Mouse (Mus musculus): ENCODE results near the gene Bnc2.

The Bnc2 gene

DNA sequence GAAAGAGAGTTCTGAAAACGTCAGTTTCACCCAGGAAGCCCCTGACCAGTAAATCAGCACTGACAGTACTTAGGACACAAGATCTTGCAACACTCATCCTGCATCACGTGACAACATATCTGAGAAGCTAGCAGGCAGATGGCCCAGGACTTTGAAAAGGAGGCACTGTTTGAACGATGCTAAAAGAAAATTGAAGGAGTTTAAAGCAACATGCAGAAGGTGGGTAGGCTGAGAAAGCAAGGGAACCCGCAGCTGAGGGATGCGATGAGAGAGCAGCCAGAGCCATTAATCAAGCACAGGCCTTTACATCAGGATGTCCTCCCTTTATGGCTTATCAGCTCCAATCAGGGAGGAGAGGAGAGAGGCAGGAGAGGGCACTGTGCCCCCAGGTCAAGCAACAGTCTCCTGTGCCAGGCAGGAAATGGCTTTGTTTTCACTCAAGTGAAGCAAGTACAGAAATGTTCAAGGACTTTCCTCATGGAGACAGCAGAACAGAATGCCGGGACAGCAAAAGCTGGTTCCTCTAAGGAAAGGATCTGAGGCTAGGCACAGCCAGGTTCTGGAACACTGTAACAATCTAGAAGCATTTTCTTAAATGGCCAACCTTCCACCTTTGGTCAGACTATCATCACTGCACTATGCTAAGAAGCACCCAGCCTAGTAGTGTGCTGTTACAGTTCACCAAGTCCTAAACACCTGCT is 267.6 kb downstream of the Bnc2 start:
- no peak for DNase-seq

DNA sequence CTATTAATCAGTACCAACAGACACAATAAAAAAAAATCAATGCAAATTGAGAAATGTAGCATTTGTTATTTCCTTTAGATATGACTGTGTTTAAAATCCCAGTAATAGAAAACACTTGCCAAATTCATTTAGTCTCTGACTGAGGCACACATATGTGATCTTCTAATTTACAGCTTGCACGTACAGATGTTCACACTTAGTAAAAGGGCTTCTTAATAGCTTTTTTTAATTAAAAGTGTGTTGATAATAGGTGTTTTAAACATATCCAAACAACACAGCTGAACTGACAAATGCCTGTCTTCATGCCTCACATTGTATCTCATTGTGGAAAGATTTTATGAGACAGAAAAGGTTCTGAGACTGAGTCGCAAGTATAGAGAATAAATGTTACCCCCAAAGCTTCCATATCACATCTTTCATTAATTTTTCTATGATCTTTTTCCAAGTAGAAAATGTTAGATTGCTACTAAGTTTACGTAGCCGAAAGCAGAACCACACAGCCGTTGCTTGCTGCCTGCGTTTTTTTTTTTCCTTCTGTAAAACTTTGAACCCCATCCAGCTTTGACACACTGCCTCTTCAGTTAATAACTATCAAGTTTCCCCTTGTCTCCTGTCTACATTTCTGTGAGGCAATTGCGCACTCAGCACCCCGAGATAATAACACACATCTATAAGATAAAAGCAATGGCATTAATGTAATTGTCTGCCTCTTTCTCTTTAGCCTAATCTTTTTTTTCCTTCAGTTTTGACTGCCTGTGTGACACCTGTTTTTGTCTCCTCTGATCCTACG is 271.5 kb downstream of the Bnc2 start:
- no peak for DNase-seq

DNA sequence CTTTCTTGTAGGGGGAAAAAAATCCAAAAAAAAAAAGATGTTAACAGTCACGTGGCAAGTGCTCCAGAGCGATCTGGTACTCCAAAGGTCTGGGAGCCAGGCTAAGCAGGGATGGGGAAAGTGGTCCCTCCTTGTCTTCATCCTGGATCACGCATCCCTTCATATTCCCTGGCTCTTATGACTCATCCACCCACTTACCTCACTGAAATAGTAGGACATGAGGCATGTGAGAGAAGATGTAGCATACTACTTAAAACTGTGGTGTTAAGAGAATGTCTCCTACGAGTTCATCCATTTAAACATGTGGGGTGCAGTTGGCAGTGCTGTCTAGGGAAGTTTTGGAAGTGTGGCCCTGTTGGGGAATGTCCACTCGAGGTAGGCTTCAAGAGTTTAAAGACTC is 286.1 kb downstream of the Bnc2 start:
- DNase-seq = no peak

DNA sequence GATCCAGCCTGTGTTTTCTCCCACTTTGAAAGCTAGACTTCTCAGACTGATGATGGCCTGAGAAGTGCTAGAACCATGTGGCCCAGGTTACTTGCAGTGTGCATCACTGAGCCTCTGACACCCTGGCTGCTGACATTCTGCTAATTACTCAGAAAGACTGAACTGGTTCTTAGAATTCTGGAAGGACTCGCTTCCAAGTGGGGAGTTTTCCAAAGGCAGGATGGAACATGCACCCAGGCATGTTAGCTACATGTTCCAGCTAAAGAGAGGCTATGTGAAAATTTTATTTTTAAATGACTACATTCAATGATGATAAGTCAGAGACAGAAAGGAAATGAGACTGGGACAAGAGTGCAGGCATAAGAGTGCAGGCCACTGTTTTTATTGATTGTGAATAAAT is 289.9 kb downstream of the Bnc2 start:
- no peak for DNase-seq

DNA sequence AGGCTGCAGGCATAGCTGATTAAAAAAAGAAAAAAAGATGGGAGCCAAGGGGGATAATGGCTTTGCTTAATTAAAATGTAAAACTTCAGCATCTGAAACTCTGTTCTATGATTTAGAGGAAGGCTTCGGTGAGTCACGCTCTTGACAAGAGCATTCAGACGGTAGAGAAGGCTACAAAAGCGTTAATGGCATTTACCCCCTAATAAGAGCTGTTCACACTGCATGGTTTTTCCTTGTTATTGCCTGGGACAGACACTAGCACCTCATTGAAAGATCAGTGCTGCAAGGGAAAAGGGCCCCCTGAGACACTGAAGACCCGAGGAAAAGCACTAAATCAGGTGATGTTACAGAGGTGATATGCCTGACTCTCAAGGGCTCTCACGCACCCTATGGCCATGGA is 295.8 kb downstream of the Bnc2 start:
- DNase-seq = no peak

DNA sequence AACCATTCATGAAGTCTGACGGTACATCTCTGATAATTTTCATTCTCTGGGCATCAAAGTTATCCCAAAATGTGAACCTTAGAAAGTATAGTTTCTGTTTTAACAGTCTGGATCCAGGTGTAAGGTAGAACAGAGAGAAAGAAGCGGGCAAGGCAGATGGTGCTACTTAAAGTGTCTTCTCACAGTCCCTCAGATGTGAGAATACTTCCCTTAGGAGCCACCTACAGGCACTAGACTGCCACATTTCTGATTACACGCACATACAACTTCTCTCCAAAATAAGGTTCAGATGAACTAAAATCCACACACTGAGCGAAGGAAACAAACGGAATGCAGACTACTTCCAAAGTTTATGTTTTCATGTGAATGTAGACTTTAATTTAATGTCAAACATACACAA is 297.6 kb downstream of the Bnc2 start:
- no peak for DNase-seq

DNA sequence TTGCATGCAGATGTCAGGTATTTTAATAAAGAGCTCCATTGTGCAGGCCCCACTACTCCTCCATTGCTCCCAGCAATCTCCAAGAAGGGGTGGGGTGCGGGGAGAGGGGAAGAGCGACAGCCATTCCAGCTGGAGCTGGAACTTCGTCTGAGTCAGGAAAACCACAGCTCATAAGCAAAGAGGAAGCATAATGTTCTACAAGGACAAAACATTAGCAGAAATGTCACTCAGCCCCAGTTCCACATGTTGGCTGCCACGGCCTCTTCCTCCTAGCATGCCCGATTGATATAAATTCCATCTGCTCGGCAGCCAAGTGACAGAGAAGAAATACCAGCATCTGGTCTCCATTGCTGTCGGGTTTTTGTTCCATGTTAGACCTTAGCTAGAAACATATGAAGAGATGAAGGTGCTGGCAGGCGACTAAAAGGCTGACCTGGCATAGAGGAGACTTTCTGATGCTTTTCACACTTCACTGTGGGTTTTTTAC is 312.7 kb downstream of the Bnc2 start:
- no peak for DNase-seq

DNA sequence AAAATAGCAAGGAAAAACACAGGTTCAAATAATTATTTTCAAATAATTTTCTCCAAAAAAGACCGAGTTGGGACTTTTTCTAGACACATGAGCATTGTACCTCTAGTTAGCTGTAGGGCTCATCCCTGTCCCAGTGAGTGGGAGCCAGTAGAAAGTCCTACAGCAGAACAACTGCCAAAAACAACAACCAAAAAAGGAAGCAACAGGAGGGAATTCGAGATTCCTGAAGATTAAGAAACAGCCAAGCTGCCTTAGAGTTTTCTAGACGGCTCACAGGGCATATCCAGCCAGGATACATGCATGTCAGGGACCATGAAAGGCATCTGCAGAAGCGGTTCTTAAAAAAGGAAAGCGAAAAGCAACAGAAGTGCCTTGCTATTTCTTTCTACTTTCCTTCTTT is 313.9 kb downstream of the Bnc2 start:
- no peak for DNase-seq

DNA sequence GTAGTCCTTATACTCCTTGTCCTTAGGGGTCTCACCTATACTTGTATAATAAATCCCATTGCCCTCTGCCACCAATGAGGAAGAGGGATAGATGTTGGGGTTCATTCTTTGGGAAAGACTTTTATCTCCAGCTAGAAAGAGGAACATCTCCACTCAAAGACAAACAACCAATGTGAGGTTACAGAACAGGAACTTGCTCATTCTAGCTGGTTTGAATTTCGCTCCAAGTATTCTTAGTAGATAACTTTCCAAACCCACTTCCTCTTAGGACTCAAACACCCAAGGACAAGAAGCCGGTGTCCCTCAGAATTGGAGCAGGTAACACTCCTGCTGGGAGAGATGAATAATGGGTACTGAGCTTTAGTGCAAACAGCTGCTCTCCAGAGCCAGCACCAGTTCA is 315.1 kb downstream of the Bnc2 start:
- DNase-seq = no peak

DNA sequence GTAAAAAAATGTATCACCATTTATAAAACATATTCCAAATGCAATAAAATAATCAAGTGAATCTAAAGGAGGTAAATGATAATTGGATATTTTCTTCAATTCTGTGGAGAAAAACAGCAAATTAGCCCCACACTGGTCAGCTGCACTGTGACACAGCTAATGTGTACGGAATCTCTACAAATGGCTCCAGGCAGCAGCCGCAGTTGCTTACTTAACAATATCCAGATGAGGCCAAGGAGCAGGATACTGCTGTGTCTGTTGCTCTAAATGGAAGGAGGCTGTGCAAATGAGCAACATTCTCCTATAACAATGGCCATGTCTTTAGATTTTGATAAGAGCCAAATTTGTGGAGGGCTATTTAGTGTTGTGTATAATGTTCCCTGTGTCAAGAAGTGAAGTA is 316.9 kb downstream of the Bnc2 start:
- no peak for DNase-seq

DNA sequence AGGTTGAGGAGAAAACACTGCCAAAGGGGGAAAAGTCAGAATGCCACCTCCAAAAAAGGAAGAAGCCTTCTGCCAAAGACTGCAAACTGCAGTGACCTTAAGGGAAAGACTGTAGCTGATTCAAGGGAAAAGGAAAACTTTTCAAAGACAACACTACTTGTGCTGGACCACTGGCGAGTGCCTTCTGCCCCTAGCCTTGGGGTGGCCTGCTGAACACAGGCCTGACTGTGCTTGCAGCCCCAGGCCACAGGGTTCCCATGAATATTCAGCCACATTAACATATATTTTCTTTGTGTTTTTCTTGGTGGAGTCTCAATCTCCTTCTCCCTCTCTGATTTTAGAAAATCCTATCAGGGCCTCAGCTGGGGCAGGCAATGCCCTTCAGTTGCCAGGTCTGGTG is 317.7 kb downstream of the Bnc2 start:
- DNase-seq = no peak

DNA sequence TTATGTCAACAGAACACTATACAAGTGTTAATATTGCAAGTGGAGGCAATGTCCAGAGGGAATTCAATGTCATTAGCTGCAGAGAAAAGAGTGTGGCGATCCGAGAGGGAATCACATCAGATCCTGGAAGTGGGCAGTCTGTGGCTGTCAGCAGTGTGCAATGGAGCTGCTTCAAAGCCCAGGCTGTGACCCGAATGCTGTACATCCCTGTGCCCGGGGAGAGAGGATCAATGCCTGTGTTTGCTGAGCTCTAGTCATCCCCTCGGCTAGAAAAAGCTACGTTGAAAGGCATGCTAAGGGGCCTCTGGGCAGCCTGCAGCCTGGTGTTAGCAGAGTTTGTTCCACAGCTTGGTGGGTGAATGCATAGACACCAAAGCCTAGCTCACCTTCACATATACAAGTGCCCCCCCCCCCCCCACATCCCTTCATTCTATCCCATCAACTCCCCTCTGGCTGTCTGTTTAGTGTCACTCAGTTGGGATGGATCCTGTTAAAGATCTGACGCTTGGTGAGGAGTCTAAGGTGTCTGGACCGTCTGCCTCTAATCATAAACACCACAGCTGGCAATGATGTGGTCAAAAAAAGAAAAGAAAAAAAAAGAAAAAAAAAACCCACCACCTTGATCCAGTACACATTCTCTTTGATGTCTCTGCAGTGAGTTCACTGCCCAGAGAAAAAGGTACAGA is 318.5 kb downstream of the Bnc2 start:
- DNase-seq = no peak

DNA sequence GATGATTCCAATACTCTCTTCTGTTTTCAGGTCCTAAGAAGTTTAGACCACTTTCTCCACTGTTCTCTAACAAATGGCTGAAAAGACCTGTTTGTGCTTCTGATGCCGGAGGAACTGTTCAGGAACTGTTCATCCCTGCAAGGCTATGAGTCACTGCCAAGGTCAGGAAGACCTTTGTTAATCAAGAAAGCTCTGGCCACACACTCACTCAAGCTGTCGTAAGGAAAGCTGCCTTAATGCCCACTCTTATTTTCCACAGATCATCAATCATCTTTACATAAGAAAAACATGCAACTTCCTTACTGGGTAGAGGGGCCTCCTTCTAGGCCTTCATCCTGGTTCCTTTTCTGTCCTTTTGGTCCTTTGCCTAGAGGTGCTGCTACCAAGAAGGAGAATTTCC is 322.4 kb downstream of the Bnc2 start:
- DNase-seq = no peak

DNA sequence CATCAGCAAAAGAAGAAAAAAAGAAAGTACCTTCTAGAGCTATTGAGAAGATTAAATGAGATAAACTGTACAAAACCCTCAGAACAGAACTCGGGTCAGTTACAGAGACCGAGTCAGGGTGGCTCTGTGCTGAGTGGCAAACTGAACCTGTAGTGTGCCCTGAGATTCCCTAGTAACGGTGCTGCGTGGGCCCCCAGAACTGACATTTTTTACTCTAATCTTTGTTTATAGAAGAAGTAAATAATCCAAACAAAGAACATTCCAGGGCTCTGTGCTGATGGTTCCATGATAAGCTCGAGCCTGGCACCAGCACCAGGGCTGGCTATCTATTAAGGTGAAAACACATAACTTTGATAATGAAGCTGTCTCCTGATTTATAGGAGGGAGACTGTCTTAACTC is 325.5 kb downstream of the Bnc2 start:
- no peak for DNase-seq

DNA sequence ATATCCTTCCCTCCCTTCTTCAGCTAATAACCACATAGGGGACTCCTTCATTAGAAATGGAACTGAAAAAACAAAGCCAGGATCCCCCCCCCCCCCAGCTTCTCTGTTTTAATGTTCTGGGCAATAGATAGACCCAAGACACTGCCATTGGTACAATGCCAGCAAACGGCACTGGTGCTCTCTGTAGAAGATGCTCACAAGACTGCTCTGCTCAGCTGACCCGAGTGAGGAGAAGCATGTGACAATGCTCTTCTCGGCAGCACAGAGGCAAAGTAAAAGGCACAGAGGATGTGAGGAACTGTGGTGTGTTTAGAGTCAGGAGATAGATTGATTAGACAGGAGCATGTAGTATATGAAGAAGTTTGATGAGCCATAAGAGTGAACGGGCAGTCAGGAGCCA is 335.9 kb downstream of the Bnc2 start:
- DNase-seq = no peak

DNA sequence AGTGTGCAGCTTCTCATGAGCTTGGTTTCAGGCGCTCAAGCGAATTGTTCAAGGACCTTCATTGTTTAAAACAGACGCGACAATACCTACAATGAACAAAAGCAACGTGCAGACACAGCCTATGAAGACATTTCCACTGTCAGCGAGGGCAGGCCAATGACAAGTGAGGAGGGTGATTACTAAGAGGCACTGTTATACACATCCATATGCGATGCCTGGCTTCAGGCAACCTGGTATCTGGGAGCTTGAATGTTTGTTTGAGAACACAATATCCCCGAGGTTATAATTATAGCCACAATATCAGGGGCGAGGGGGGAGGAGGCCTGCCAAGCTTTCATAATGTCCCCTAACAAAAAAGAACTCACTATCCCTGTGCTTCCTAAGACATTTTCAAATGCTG is 343.1 kb downstream of the Bnc2 start:
- DNase-seq = no peak

DNA sequence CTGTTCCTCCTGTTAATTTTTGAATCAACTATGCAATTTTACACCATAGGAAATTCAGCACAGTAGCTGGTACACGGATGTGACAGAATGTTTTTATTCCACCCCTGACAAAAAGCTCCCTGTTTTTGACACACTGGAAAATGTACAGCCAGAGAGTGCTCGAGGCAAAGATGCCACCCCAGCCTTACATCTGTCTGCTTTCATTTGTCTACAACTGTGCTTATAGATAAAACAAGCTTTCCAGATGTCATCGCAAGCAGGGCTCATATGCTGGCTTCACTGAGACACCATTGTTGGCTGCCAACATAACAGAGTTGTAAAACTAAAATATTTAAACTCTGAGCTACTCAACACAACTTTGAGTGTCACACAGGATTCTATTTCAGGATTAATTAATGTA is 343.6 kb downstream of the Bnc2 start:
- no peak for DNase-seq

DNA sequence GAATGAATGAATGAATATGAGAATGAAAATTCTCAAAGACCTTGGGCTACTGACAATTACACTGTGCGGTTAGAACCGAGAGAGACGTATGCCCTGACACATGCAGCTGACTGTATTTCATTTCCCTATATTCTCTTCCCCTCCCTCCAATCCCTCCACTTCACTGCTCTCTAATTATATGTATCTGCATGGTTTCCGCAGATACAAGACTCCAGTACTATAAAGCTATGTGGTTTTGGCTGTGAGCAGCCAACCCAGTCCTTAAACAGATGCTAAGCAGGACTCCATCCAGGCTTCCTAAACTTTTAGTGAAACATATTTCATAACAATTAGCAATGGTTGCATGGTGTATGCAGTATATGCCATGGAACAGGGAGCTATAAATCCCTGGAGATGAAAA is 344.6 kb downstream of the Bnc2 start:
- DNase-seq = no peak

DNA sequence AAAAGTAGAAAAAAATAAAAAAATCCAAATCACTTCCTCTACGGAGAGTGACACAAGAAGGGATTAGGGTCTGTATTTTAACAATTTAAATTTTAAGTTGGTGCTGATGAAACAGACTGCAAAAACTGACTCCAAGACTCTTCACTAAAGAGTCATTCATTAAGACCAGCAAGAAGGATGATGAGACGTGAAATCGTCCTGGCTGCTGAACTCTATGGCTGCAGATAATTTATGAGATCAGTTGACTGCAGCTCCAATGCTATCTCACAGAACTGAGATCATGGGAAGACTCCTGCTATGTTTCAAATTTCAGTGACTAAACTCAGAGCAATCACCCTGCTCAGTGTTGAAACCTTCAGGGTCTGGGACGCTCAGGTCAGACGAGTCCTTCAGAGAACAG is 345.4 kb downstream of the Bnc2 start:
- DNase-seq = no peak

DNA sequence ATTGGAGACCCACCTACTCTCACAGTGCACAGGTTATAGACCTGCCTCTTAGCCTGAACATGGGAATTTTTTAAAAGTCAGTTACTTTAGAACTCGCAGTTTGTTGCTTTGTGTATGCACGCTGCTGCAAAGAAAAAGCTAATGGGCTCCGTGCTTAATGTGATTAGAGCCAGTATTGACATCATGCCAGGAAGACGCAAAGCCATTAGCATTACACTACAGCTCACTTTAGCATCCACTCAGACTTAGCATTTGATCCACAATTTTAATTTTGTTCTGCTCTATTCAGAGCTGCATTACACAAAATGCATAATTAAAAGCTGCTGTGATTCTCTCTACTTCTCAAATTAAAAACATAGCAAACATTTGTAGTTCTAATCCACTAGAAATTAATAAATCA is 350.7 kb downstream of the Bnc2 start:
- no peak for DNase-seq

DNA sequence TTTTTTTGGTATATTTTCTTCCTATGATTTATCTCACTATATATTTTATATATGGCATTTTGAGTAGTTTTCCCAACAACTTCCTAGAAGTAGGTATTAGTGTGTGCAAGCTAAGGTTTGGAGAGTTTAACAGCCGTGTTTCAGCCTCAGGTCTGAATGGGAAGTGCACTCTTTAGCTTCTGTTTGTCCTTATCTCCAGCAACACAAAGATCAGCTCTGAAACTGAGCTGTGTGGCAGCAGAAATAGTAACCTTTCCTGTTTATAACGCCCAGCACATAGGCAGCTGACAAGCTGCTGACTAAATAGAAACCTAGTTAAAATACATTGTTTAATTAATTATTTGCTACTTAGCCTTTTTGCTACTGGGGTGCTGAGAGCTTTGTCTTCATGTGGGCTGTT is 353.5 kb downstream of the Bnc2 start:
- DNase-seq = no peak

DNA sequence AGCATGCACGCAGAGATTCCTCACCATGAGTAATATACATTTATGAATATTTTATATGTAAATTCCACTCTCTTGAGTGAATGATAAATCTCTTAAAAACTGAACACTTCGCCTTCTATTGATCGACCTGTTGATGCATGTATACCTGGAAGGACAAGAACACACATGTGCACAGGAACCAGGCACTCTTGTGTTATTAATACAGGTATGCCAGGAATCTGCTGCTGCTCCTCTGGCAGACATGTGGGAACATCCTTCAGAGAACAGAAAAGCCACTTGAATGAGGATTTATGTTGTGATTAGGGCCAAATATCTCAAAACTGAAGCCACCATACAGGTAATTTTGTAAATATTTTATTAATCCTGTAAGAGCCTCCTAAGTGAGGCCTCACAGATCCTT is 357.7 kb downstream of the Bnc2 start:
- no peak for DNase-seq

DNA sequence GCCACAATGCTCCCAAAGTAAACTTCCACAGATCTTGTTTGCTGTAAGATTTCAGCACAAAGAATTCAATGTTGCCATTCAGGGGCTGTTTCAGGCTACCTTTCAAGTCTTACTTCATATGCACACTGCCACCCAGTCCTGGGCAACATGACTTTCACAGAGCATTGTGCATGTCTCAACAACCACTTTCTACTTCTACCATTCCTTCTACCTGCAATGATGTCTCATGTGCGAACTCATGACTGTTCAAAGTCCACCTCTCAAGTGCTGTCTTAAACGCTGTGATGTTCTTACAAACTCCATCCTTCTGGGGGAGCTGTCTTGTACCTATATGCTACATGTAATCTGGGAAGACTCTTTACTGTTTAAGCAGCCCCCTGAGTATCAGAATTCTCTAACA is 363.7 kb downstream of the Bnc2 start:
- DNase-seq = no peak

DNA sequence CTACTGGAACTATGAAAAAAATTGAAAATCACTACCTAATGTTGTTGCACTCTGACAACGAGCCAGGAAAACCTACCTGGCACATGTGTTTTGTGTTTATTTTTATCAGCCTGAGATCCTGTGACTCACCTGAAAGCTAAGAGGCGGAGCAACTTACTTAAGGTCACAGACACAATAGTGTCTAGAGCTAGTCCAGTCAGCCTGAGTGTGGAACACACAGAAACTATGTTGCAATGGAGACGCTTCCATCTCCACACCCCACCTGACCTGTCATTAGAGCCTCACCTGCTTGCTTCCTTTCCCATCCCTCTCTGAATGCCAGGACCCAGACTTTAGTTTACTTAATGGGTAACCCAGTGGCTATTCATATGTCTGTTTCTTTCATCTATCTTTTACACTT is 364.2 kb downstream of the Bnc2 start:
- DNase-seq = no peak

Measured in thymus, postnatal 36 days (tissue).